Mouse (Mus musculus): Measurements from ENCODE around the gene Dusp22.

Dusp22 gene

DNA sequence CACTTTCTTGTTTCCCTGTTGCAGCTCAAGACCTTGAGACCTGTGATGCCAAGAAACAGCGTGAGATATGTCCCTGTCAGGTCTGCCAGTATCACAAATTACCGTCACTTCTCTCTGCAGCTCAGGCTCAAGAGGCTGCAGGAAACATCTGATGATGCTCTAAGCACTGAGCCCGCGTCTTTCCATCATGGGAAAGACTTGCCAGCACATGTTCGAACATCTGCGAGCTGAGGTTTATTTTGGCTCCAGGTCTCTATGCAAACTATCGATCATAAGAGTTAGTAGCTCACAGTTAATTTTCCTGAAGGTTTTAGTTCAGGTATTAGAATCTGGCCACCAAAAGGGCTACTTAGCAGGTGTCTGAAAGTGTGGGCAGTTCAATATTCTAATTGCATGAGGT is 55.3 kb downstream of the Dusp22 start:
- in situ Hi-C loops (cut with MboI, MseI) = no loop called here

GRCm38 (mm10) chr13:30715573-30715972 is 55.8 kb downstream of the Dusp22 start:
- in situ Hi-C loops (cut with MboI, MseI) = no loop called here

DNA sequence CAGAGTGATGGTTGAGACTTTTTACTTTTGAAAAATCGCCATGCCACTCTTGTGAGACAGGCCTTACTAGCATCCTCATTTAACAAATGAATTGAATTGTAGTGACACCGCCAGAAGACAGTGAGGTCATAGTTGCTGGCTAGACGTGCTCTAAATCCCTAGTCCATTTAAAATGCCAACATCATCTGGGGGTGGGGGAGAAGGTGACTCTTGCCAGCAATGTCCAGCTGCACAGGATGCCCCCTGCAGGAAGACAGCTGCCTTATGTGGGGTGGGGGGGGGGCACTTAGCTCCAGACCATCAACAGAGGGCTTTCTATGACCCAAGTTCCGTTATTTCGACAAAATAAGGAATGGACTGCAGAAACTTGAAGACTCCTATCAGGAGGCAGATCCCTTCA is 56.8 kb downstream of the Dusp22 start:
- in situ Hi-C loops (cut with MboI, MseI) = no loop called here

DNA sequence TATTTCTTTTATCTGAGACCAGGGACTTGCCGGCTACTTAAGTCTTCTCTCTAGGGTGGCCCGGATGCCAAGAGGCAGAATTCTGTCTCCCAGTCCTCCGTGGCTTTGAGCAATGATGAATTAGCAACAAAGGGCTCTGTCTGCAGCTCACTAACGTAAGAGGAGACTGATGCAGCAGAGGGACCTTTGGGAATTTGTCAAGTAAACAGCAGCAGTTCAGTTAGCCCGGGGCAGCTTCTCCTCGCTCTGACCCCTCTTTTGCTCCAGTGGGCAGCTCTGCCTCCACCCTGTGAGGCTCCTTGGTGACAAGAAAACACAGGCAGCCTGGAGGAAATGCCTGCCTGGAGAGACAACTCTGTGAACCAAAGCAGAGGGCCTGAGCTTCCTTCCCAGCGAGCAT is 62.8 kb downstream of the Dusp22 start:
- in situ Hi-C loops (cut with MboI, MseI) = no loop called here

- in situ Hi-C loops (cut with MboI, MseI) = no loop called here
These were observed 63.5 kb downstream of the Dusp22 start for GRCm38 (mm10) chr13:30723258-30723657.

DNA sequence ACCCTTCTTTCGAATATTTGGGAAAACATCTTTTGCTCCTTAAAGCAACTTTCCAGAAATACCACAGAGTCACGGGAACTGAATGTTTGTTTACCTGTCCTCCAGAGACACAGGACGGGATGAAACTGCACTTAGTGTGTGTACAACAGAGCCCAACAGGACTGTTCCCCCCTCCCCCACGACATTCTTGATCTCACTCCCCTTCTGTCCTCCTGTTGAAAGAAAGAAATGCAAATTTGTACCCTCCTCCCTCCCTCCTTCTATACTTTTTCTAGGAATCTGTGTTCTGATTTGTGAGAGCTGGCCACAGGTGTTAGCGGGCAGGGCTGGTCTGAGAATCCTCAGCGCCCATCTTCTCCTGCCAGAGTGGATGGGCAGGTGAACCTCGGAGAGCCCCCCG is 64.1 kb downstream of the Dusp22 start:
- in situ Hi-C loops (cut with MboI, MseI) = no loop called here

DNA sequence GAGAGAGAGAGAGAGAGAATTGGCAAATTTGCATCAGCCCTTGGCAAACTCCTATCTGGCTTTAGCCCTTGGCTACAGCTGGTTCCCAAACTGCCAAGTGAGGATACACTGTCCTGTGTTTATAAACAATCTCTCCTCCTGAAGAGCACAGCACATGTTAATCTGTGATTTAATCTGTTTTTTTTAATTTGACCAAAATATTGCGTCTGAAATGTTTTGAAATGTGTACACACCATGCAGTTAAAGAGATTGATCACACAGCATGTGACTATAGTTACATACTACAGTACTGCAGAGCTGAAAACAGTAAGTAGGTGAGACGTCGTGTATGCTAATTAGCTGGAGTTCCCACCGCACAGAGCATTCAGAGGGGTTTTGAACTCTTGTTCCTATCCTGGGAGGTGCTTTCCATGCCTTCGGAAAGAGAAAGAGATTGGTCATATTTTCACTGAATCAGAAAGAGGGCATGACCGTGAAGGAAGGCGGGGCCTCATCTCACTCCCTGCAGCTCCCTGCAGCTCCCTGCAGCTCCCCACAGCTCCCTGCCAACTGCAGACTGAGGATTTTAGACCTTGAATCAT is 65.0 kb downstream of the Dusp22 start:
- in situ Hi-C loops (cut with MboI, MseI) = loop anchor here (25.0 kb wide), 2 partner anchors 737 to 838 kb away; partner anchors contain the start of genes A530084C06Rik, E2f3 and Foxq1

DNA sequence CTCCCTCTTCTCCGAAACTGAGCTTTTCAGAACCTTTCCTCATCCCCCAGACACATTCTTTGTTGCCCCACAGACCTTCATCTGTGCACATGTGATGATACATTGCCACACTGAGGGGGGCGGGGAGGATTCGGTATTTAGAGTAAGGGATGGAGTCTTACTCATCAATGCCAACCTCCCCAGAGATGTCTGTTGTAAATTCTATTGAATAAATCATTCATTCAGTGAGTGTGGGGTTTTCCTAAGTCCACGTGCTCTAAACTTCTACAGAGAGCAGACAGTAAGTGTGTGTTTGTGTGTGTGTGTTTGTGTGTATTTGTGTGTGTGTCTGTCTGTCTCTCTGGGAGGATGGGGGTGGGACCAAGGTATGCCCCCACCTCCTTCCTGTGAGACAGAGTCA is 67.1 kb downstream of the Dusp22 start:
- in situ Hi-C loops (cut with MboI, MseI) = loop anchor here (25.0 kb wide), 2 partner anchors 740 to 835 kb away; partner anchors contain the start of genes A530084C06Rik, E2f3 and Foxq1

- in situ Hi-C loops (cut with MboI, MseI) = loop anchor here (25.0 kb wide), 2 partner anchors 741 to 834 kb away; partner anchors contain the start of genes A530084C06Rik, E2f3 and Foxq1
These were observed 68.4 kb downstream of the Dusp22 start for GRCm38 (mm10) chr13:30728155-30728554.

DNA sequence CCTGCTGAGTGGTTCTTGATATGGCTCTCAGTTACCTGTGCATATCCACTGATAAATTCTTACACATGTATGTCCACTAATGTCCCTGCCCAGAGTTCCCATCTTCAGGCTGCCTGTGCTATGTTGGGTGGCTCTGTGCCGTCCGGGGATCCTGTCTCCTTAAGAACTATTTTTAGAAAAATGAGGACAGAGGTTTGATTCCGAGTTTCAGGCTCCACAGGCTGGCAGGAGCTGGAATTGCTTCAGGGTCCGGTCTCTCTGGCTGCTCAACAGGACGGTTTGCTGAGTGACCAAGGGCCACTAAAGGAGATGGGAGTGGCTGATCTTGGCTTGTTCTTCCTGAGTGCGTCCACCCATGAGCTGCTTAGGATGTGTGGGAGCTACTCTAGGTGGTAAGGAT is 69.4 kb downstream of the Dusp22 start:
- in situ Hi-C loops (cut with MboI, MseI) = loop anchor here (25.0 kb wide), 2 partner anchors 742 to 833 kb away; partner anchors contain the start of genes A530084C06Rik, E2f3 and Foxq1

- in situ Hi-C loops (cut with MboI, MseI) = loop anchor here (25.0 kb wide), 2 partner anchors 743 to 832 kb away; partner anchors contain the start of genes A530084C06Rik, E2f3 and Foxq1
These were observed 70.5 kb downstream of the Dusp22 start for GRCm38 (mm10) chr13:30730104-30730793.

DNA sequence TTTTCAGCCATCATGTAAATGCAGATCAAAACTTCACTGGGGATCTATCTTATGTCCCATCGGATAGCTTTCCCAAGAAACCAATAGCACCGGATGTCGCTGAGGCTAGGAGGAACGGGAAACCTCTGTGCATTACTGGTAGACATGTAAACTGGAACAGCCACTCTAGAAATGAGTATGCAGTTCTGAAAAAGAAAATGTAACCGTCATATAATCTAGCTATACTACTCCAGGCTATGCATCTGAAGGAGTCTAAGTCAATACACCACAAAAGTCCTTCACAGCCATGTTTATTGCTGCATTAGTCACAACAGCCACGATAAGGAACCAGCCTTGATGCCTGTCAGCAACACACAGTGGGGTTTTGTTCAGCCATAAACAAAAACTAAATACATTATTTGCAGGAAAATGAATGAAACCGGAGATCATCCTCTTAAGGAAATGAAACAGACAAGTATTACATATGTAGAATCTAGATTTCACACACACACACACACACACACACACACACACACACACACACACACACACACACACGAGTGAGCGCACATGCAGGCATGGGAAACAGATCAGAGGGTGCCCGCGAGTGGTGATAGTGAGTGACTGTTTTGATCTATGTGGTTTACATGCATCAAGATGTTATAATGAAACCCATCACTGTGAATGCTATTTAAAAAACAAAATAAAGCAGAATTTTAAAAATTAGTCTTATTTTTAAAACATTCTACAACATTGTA is 73.1 kb downstream of the Dusp22 start:
- in situ Hi-C loops (cut with MboI, MseI) = loop anchor here (25.0 kb wide), 2 partner anchors 746 to 829 kb away; partner anchors contain the start of genes A530084C06Rik, E2f3 and Foxq1

GRCm38 (mm10) chr13:30736721-30737120 is 76.9 kb downstream of the Dusp22 start:
- in situ Hi-C loops (cut with MboI, MseI) = loop anchor here (25.0 kb wide), 2 partner anchors 749 to 826 kb away; partner anchors contain the start of genes A530084C06Rik, E2f3 and Foxq1

DNA sequence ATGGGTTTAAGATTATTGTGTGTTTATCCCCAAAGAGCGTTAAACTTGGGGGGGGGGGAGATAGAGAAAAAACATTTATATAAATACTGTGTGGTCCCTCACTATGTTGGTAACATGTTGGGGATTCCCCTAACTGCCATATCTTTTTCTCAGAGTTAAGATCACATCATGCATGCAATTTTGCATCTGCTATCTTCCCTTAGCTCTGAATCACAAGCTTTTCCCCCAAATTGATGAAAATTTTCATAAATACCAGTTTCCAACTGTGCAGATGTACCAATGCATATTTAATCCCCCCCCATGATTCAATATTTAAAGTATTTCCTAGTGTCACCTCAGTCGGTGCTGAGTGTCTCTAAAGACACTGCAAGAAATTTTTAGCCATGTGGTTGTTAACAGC is 77.5 kb downstream of the Dusp22 start:
- in situ Hi-C loops (cut with MboI, MseI) = loop anchor here (25.0 kb wide), 2 partner anchors 750 to 825 kb away; partner anchors contain the start of genes A530084C06Rik, E2f3 and Foxq1

DNA sequence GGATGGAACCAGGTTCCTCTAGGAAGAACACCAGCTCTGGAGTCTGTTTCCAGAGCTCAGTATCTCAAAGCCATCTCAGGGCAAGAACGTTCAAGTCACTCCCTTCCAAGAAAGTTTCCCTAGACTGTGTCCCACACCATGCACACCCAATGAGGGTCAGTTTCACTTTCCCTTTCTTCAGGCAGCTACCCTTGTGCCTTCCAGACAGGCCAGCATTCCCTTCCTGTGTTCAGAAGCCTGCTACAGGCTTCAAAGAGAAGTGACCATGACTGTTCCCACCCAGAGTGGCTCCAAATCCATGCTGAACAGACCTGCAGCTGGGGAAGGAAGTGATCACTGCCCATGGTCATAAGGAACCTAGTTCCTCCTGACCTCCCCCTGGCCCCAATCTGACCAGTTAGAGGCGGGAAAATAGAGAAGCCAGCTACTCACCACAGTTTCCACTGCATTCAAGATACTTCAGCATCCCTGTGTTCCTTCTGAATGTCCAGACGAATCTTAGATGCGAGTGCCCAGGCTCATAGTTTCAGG is 78.6 kb downstream of the Dusp22 start:
- in situ Hi-C loops (cut with MboI, MseI) = loop anchor here (25.0 kb wide), 2 partner anchors 751 to 824 kb away; partner anchors contain the start of genes A530084C06Rik, E2f3 and Foxq1

GRCm38 (mm10) chr13:30741172-30741571 is 81.4 kb downstream of the Dusp22 start:
- in situ Hi-C loops (cut with MboI, MseI) = loop anchor here (5.0 to 25.0 kb wide), 3 partner anchors 174 to 821 kb away; partner anchors contain the start of genes A530084C06Rik, E2f3 and Foxq1

GRCm38 (mm10) chr13:30742411-30742970 is 82.7 kb downstream of the Dusp22 start:
- in situ Hi-C loops (cut with MboI, MseI) = loop anchor here (5.0 to 25.0 kb wide), 3 partner anchors 175 to 820 kb away; partner anchors contain the start of genes A530084C06Rik, E2f3 and Foxq1

- in situ Hi-C loops (cut with MboI, MseI) = loop anchor here (25.0 kb wide), 2 partner anchors 758 to 817 kb away; partner anchors contain the start of genes A530084C06Rik, E2f3 and Foxq1
These were observed 85.3 kb downstream of the Dusp22 start for GRCm38 (mm10) chr13:30745121-30745520.

GRCm38 (mm10) chr13:30747068-30747467 is 87.3 kb downstream of the Dusp22 start:
- in situ Hi-C loops (cut with MboI, MseI) = loop anchor here (25.0 kb wide), 2 partner anchors 760 to 815 kb away; partner anchors contain the start of genes A530084C06Rik, E2f3 and Foxq1

- in situ Hi-C loops (cut with MboI, MseI) = loop anchor here (25.0 kb wide), 2 partner anchors 760 to 815 kb away; partner anchors contain the start of genes A530084C06Rik, E2f3 and Foxq1
These were observed 87.7 kb downstream of the Dusp22 start for GRCm38 (mm10) chr13:30747504-30747903.
